Mouse (Mus musculus): ENCODE measurements at regions not wholly inside any gene's neighbourhood (a gene's known extent, or its start where the extent isn't known, plus 50 kb on each side); places are given as distances from the start of the nearest gene placed in this dataset.

- H3K9ac ChIP-seq (ENCODE audit: low read depth, low read length): no peak overlapping the region
- H3K27ac ChIP-seq (ENCODE audit: low read length): no peak overlapping the region
- H3K4me2 ChIP-seq (ENCODE audit: low read depth, low read length): no peak overlapping the region
- no peaks in the 10 kb centered on the region for H3K4me1 ChIP-seq (ENCODE audit: control insufficient read depth, low read depth, low read length)
- H3K9me3 ChIP-seq (replicated peaks; ENCODE audit: control insufficient read depth, low read length): no peaks in the 10 kb centered on the region
- ATAC-seq (ENCODE audit: low read depth): no peak
- WGBS (ENCODE audit: insufficient replicate concordance): 61% methylated on average over 5 of the region's 5 CpGs
- H3K27me3 ChIP-seq (ENCODE audit: control insufficient read depth, insufficient read depth, low read depth, low read length): no peaks in the 10 kb centered on the region
- H3K36me3 ChIP-seq (ENCODE audit: control insufficient read depth, insufficient read depth): no peaks in the 10 kb centered on the region
- H3K4me3 ChIP-seq (ENCODE audit: low read depth, low read length): no peak overlapping the region
These were observed 60.4 kb upstream of the Jade1 start for GRCm38 (mm10) chr3:41495097-41495496.

GRCm38 (mm10) chr3:41493472-41493871 lies 62.1 kb upstream of the Jade1 start:
- Histone ChIP-seq H3K9ac (ENCODE audit: low read depth, low read length) (no peak overlapping the region), H3K4me3 (ENCODE audit: low read depth, low read length) (no peak overlapping the region), H3K4me2 (ENCODE audit: low read depth, low read length) (no peak overlapping the region), H3K4me1 (ENCODE audit: control insufficient read depth, low read depth, low read length) (no peaks in the 10 kb centered on the region), H3K27me3 (ENCODE audit: control insufficient read depth, insufficient read depth, low read depth, low read length) (no peaks in the 10 kb centered on the region), H3K27ac (ENCODE audit: low read length) (no peak overlapping the region), H3K9me3 (replicated peaks; ENCODE audit: control insufficient read depth, low read length) (no peaks in the 10 kb centered on the region), H3K36me3 (ENCODE audit: control insufficient read depth, insufficient read depth) (no peaks in the 10 kb centered on the region)
- ATAC-seq (ENCODE audit: low read depth): no peak
- WGBS (ENCODE audit: insufficient replicate concordance): 66% methylated on average over 7 of the region's 7 CpGs

GRCm38 (mm10) chr3:41492727-41493392 lies 62.7 kb upstream of the Jade1 start:
- Histone ChIP-seq H3K4me2 (ENCODE audit: low read depth, low read length) (no peak overlapping the region), H3K27me3 (ENCODE audit: control insufficient read depth, insufficient read depth, low read depth, low read length) (no peaks in the 10 kb centered on the region), H3K27ac (ENCODE audit: low read length) (no peak overlapping the region), H3K9ac (ENCODE audit: low read depth, low read length) (no peak overlapping the region), H3K36me3 (ENCODE audit: control insufficient read depth, insufficient read depth) (no peaks in the 10 kb centered on the region), H3K4me3 (ENCODE audit: low read depth, low read length) (no peak overlapping the region), H3K9me3 (replicated peaks; ENCODE audit: control insufficient read depth, low read length) (no peaks in the 10 kb centered on the region), H3K4me1 (ENCODE audit: control insufficient read depth, low read depth, low read length) (no peaks in the 10 kb centered on the region)
- WGBS (ENCODE audit: insufficient replicate concordance): 58% methylated on average over 13 of the region's 13 CpGs
- no peak for ATAC-seq (ENCODE audit: low read depth)

- Histone ChIP-seq H3K27ac (ENCODE audit: low read length) (no peak overlapping the region), H3K27me3 (ENCODE audit: control insufficient read depth, insufficient read depth, low read depth, low read length) (no peaks in the 10 kb centered on the region), H3K36me3 (ENCODE audit: control insufficient read depth, insufficient read depth) (no peaks in the 10 kb centered on the region), H3K9ac (ENCODE audit: low read depth, low read length) (no peak overlapping the region), H3K4me3 (ENCODE audit: low read depth, low read length) (no peak overlapping the region), H3K9me3 (replicated peaks; ENCODE audit: control insufficient read depth, low read length) (no peaks in the 10 kb centered on the region), H3K4me2 (ENCODE audit: low read depth, low read length) (no peak overlapping the region), H3K4me1 (ENCODE audit: control insufficient read depth, low read depth, low read length) (no peaks in the 10 kb centered on the region)
- 73% methylated on average over 3 of the region's 3 CpGs for WGBS (ENCODE audit: insufficient replicate concordance)
- no peak for ATAC-seq (ENCODE audit: low read depth)
These were observed 63.4 kb upstream of the Jade1 start for GRCm38 (mm10) chr3:41492031-41492726.

- no peak overlapping the region for H3K4me3 ChIP-seq (ENCODE audit: low read depth, low read length)
- no peaks in the 10 kb centered on the region for H3K9me3 ChIP-seq (replicated peaks; ENCODE audit: control insufficient read depth, low read length)
- no peak for ATAC-seq (ENCODE audit: low read depth)
- WGBS (ENCODE audit: insufficient replicate concordance): 71% methylated on average over 4 of the region's 4 CpGs
- no peak overlapping the region for H3K9ac ChIP-seq (ENCODE audit: low read depth, low read length)
- no peaks in the 10 kb centered on the region for H3K4me1 ChIP-seq (ENCODE audit: control insufficient read depth, low read depth, low read length)
- no peak overlapping the region for H3K4me2 ChIP-seq (ENCODE audit: low read depth, low read length)
- no peaks in the 10 kb centered on the region for H3K36me3 ChIP-seq (ENCODE audit: control insufficient read depth, insufficient read depth)
- no peak overlapping the region for H3K27ac ChIP-seq (ENCODE audit: low read length)
- H3K27me3 ChIP-seq (ENCODE audit: control insufficient read depth, insufficient read depth, low read depth, low read length): no peaks in the 10 kb centered on the region
These were observed 64.3 kb upstream of the Jade1 start for GRCm38 (mm10) chr3:41491185-41491584.

GRCm38 (mm10) chr3:41489998-41490397 lies 65.5 kb upstream of the Jade1 start:
- Histone ChIP-seq H3K4me3 (ENCODE audit: low read depth, low read length) (no peak overlapping the region), H3K9me3 (replicated peaks; ENCODE audit: control insufficient read depth, low read length) (no peaks in the 10 kb centered on the region), H3K4me1 (ENCODE audit: control insufficient read depth, low read depth, low read length) (no peaks in the 10 kb centered on the region), H3K36me3 (ENCODE audit: control insufficient read depth, insufficient read depth) (no peaks in the 10 kb centered on the region), H3K4me2 (ENCODE audit: low read depth, low read length) (no peak overlapping the region), H3K9ac (ENCODE audit: low read depth, low read length) (no peak overlapping the region), H3K27me3 (ENCODE audit: control insufficient read depth, insufficient read depth, low read depth, low read length) (no peaks in the 10 kb centered on the region), H3K27ac (ENCODE audit: low read length) (no peak overlapping the region)
- ATAC-seq (ENCODE audit: low read depth): no peak

- no peaks in the 10 kb centered on the region for H3K36me3 ChIP-seq (ENCODE audit: control insufficient read depth, insufficient read depth)
- 0 out of 2 replicates have a peak, but pooled peaks have one; percentile 37 for ATAC-seq (ENCODE audit: low read depth)
- H3K9ac ChIP-seq (ENCODE audit: low read depth, low read length): no peak overlapping the region
- H3K27me3 ChIP-seq (ENCODE audit: control insufficient read depth, insufficient read depth, low read depth, low read length): no peaks in the 10 kb centered on the region
- H3K27ac ChIP-seq (ENCODE audit: low read length): no peak overlapping the region
- H3K4me3 ChIP-seq (ENCODE audit: low read depth, low read length): no peak overlapping the region
- H3K4me1 ChIP-seq (ENCODE audit: control insufficient read depth, low read depth, low read length): no peaks in the 10 kb centered on the region
- H3K9me3 ChIP-seq (replicated peaks; ENCODE audit: control insufficient read depth, low read length): no peaks in the 10 kb centered on the region
- WGBS (ENCODE audit: insufficient replicate concordance): 51% methylated on average over 3 of the region's 3 CpGs
- H3K4me2 ChIP-seq (ENCODE audit: low read depth, low read length): no peak overlapping the region
These were observed 66.0 kb upstream of the Jade1 start for GRCm38 (mm10) chr3:41489571-41489970.

- no peak overlapping the region for H3K27ac ChIP-seq (ENCODE audit: low read length)
These were observed 67.2 kb upstream of the Jade1 start for GRCm38 (mm10) chr3:41488229-41488774.

GRCm38 (mm10) chr3:41484920-41485319 lies 70.6 kb upstream of the Jade1 start:
- no peaks in the 10 kb centered on the region for H3K4me1 ChIP-seq (ENCODE audit: control insufficient read depth, low read depth, low read length)
- no peaks in the 10 kb centered on the region for H3K27me3 ChIP-seq (ENCODE audit: control insufficient read depth, insufficient read depth, low read depth, low read length)
- no peak overlapping the region for H3K9ac ChIP-seq (ENCODE audit: low read depth, low read length)
- ATAC-seq (ENCODE audit: low read depth): no peak
- H3K9me3 ChIP-seq (replicated peaks; ENCODE audit: control insufficient read depth, low read length): no peaks in the 10 kb centered on the region
- WGBS (ENCODE audit: insufficient replicate concordance): 71% methylated on average over 9 of the region's 9 CpGs
- no peak overlapping the region for H3K4me3 ChIP-seq (ENCODE audit: low read depth, low read length)
- no peak overlapping the region for H3K27ac ChIP-seq (ENCODE audit: low read length)
- H3K36me3 ChIP-seq (ENCODE audit: control insufficient read depth, insufficient read depth): no peaks in the 10 kb centered on the region
- H3K4me2 ChIP-seq (ENCODE audit: low read depth, low read length): no peak overlapping the region

More at GRCm38 (mm10) chr3:41488229-41488774, 67.2 kb upstream of the Jade1 start:
- Histone ChIP-seq H3K9ac (ENCODE audit: low read depth, low read length) (no peak overlapping the region), H3K36me3 (ENCODE audit: control insufficient read depth, insufficient read depth) (no peaks in the 10 kb centered on the region), H3K4me2 (ENCODE audit: low read depth, low read length) (no peak overlapping the region), H3K9me3 (replicated peaks; ENCODE audit: control insufficient read depth, low read length) (no peaks in the 10 kb centered on the region), H3K4me1 (ENCODE audit: control insufficient read depth, low read depth, low read length) (no peaks in the 10 kb centered on the region), H3K27me3 (ENCODE audit: control insufficient read depth, insufficient read depth, low read depth, low read length) (no peaks in the 10 kb centered on the region), H3K4me3 (ENCODE audit: low read depth, low read length) (no peak overlapping the region)
- no peak for ATAC-seq (ENCODE audit: low read depth)
- WGBS (ENCODE audit: insufficient replicate concordance): 31% methylated on average over 1 of the region's 1 CpGs

Data from liver, embryonic 16.5 days (tissue).